Mouse (Mus musculus): ENCODE data around the gene Lipk. TPM values are rescaled to one million over a fixed set of nuclear protein-coding genes. Genes with fewer than 3 reads are reported as not detected.

Lipk gene
- polyA plus RNA-seq, 1 experiment from 2014 or later = 0.48 TPM

DNA sequence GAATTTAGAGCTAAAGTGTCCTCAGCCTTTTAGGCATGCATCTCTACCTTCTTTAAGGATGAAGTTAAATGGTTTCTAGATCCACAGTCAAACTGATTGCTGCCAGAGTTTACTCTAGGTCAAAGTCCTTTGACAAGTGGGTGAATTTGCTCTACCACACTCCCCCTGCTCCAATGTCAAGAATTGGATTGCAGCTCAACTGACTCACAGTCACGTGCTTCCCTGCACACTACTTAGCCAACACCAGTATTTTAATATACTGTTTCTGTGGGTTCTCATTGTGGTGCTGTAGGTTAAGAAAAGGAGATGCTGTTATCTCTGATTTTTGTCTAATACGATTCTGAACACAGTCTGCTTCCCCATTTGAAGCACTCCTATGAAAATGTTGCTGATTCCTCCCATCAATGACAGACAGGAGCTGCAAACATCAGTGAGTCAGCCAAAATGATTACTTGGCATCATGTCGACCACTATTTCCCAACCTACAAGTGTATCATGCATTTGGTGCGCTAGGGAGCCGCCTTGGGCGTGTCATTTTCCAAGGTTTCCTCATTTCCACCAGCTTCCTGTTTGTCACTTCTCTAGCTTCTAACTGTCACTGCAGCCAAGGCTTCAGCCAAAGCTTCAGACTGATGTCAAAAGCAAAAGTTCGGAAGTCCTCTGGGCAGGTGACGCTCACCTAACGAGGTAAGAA lies 58.8 kb downstream of the Lipk start, which contains the start of gene Lipn:
Lipn (plus strand) TSS at position 580 of the 694 bp plus-strand sequence.
- no peak within 1 kb of the TSS for H3K4me3 ChIP-seq (replicated peaks)
- H3K27ac ChIP-seq = no peak within 1 kb of the TSS
- no peak within 1 kb of the TSS for H3K4me2 ChIP-seq
- WGBS = 82% methylated on average over 9 of the region's 9 CpGs
- H3K9ac ChIP-seq = no peak within 1 kb of the TSS
- H3K4me1 ChIP-seq = no peaks in the 10 kb centered on the region
- ATAC-seq (ENCODE audit: insufficient read depth, low FRiP score, low read depth) = 0 out of 2 replicates have a peak, but pooled peaks have one; percentile 18
- no peaks in the 10 kb centered on the region for H3K27me3 ChIP-seq (replicated peaks)
- H3K36me3 ChIP-seq = no peaks in the 10 kb centered on the region
- H3K9me3 ChIP-seq = no peaks in the 10 kb centered on the region

DNA sequence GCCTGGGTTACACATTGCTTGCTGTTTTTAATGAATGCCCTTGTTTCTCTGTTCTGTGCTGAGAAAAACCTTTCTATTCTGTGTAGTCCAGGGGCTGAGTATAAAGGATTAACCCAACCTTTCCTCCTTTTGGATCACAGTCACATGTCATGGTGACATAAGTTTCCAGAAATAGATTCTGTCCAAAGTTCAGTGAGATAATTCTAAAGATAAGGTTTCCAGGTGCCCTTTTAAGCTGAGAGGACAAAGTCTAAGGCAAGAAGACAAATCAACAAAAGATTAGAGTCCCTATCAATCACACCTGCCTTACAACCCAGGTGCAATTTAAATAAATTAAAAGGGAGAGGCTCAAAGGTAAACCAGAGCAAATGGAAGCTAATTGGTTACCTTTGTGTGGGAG lies 66.1 kb downstream of the Lipk start:
- Histone ChIP-seq H3K4me1 (no peaks in the 10 kb centered on the region), H3K4me2 (no peak overlapping the region), H3K27ac (peak overlapping the region; percentile 61; the same call in 1 of the 2 replicates), H3K9me3 (no peaks in the 10 kb centered on the region), H3K36me3 (no peaks in the 10 kb centered on the region), H3K4me3 (replicated peaks) (no peak overlapping the region), H3K27me3 (replicated peaks) (no peaks in the 10 kb centered on the region), H3K9ac (no peak overlapping the region)
- ATAC-seq (ENCODE audit: insufficient read depth, low FRiP score, low read depth) = peak; percentile 89

- Histone ChIP-seq H3K36me3 (no peaks in the 10 kb centered on the region), H3K27me3 (replicated peaks) (no peaks in the 10 kb centered on the region), H3K9me3 (no peaks in the 10 kb centered on the region), H3K4me3 (replicated peaks) (no peak overlapping the region), H3K4me1 (no peaks in the 10 kb centered on the region), H3K27ac (no peak overlapping the region), H3K4me2 (no peak overlapping the region), H3K9ac (no peak overlapping the region)
- no peak for ATAC-seq (ENCODE audit: insufficient read depth, low FRiP score, low read depth)
- WGBS = 67% methylated on average over 2 of the region's 2 CpGs
Observed at GRCm38 (mm10) chr19:34078130-34078529, 70.0 kb downstream of the Lipk start.

- no peak overlapping the region for H3K4me2 ChIP-seq
- H3K27me3 ChIP-seq (replicated peaks) = no peaks in the 10 kb centered on the region
- H3K9me3 ChIP-seq = no peaks in the 10 kb centered on the region
- no peak for ATAC-seq (ENCODE audit: insufficient read depth, low FRiP score, low read depth)
- no peaks in the 10 kb centered on the region for H3K36me3 ChIP-seq
- no peak overlapping the region for H3K9ac ChIP-seq
- no peak overlapping the region for H3K27ac ChIP-seq
- WGBS = 79% methylated on average over 3 of the region's 3 CpGs
- H3K4me1 ChIP-seq = no peaks in the 10 kb centered on the region
- H3K4me3 ChIP-seq (replicated peaks) = no peak overlapping the region
Observed at GRCm38 (mm10) chr19:34089011-34089680, 81.1 kb downstream of the Lipk start.

GRCm38 (mm10) chr19:34095381-34095780 lies 87.3 kb downstream of the Lipk start:
- 59% methylated on average over 5 of the region's 5 CpGs for WGBS
- Histone ChIP-seq H3K27me3 (replicated peaks) (no peaks in the 10 kb centered on the region), H3K4me3 (replicated peaks) (no peak overlapping the region), H3K9me3 (no peaks in the 10 kb centered on the region), H3K4me1 (no peaks in the 10 kb centered on the region), H3K4me2 (no peak overlapping the region), H3K27ac (no peak overlapping the region), H3K9ac (no peak overlapping the region), H3K36me3 (no peaks in the 10 kb centered on the region)
- no peak for ATAC-seq (ENCODE audit: insufficient read depth, low FRiP score, low read depth)

GRCm38 (mm10) chr19:34096228-34096627 lies 88.1 kb downstream of the Lipk start:
- Histone ChIP-seq H3K4me2 (no peak overlapping the region), H3K36me3 (no peaks in the 10 kb centered on the region), H3K27ac (no peak overlapping the region), H3K4me3 (replicated peaks) (no peak overlapping the region), H3K9me3 (no peaks in the 10 kb centered on the region), H3K4me1 (no peaks in the 10 kb centered on the region), H3K27me3 (replicated peaks) (no peaks in the 10 kb centered on the region), H3K9ac (no peak overlapping the region)
- no peak for ATAC-seq (ENCODE audit: insufficient read depth, low FRiP score, low read depth)
- 56% methylated on average over 1 of the region's 1 CpGs for WGBS

Small RNA genes within 50 kb of the gene (microRNA-seq; reads per million reads assigned to microRNA genes)
- not detected for gene Gm23334

Other genes starting within 250 kb of the Lipk start
- gene Lipo3, start 246.3 kb upstream of the Lipk start, polyA plus RNA-seq (2015; fragmentation: Nextera tagmentation; extraction: Ambion mirVana) = 13.8 and 14.5 TPM in 2 replicates
- not detected in 2 replicates for gene Lipo1, start 220.8 kb upstream of the Lipk start, polyA plus RNA-seq (2015; fragmentation: Nextera tagmentation; extraction: Ambion mirVana)
- not detected in 2 replicates for gene Lipf, start 47.1 kb upstream of the Lipk start, polyA plus RNA-seq (2015; fragmentation: Nextera tagmentation; extraction: Ambion mirVana)
- gene Lipn, start 59.1 kb downstream of the Lipk start, polyA plus RNA-seq (2015; fragmentation: Nextera tagmentation; extraction: Ambion mirVana) = 0.14 TPM in 1 of 2 replicates, not detected in the other
- gene Lipm, start 92.6 kb downstream of the Lipk start, polyA plus RNA-seq (2015; fragmentation: Nextera tagmentation; extraction: Ambion mirVana) = 0.31 and 0.91 TPM in 2 replicates
- gene Ankrd22, start 157.8 kb downstream of the Lipk start, polyA plus RNA-seq (2015; fragmentation: Nextera tagmentation; extraction: Ambion mirVana) = 5.0 and 5.9 TPM in 2 replicates
- gene Stambpl1, start 183.9 kb downstream of the Lipk start, polyA plus RNA-seq (2015; fragmentation: Nextera tagmentation; extraction: Ambion mirVana) = 11.6 and 12.2 TPM in 2 replicates
- 1,795 and 1,820 TPM in 2 replicates for gene Acta2, start 247.3 kb downstream of the Lipk start, polyA plus RNA-seq (2015; fragmentation: Nextera tagmentation; extraction: Ambion mirVana)